Mouse (Mus musculus) megakaryocyte, embryonic 14.5 days (primary cell): ENCODE results near the gene Cpsf6. TPM values are rescaled to one million over a fixed set of nuclear protein-coding genes. Genes with fewer than 3 reads are reported as not detected.

ENCODE experiments used
- H3K27me3 ChIP-seq: replicated peaks from 2 replicates; pipeline ENCODE3; 2012; ENCODE audit warnings: inconsistent platforms
- H3K36me3 ChIP-seq: replicated peaks from 2 replicates; pipeline ENCODE3; 2012; ENCODE audit warnings: low read length, inconsistent platforms, mixed read lengths
- H3K4me1 ChIP-seq: 2 replicates; pipeline ENCODE4 v1.6.1; 2012; ENCODE audit warnings: inconsistent platforms
- H3K4me3 ChIP-seq: replicated peaks from 2 replicates; pipeline ENCODE3; 2012; ENCODE audit warnings: moderate library complexity, mild to moderate bottlenecking, inconsistent platforms
- H3K9me3 ChIP-seq: 2 replicates; pipeline ENCODE4 v1.6.1; 2012; ENCODE audit warnings: inconsistent platforms
- FLI1 ChIP-seq: IDR thresholded peaks from 2 replicates; pipeline ENCODE4 v1.6.1; 2012; ENCODE audit warnings: low read length, inconsistent platforms, mixed read lengths
- GATA1 ChIP-seq: IDR thresholded peaks from 3 replicates; pipeline ENCODE4 v1.6.1; 2012; ENCODE audit warnings: mixed read lengths, low read length, inconsistent platforms, borderline replicate concordance
- polyA plus RNA-seq: library from polyadenylated mRNA; stranded (reverse); fragments of >175 nt; gene quantifications from 2 replicates; pipeline ENCODE4 v1.2.3, GENCODE M21; 2012; ENCODE audit warnings: low replicate concordance; ENCODE audit not compliant: insufficient read depth

Gene Cpsf6
- polyA plus RNA-seq, 1 experiment, result 77.6 TPM

GRCm38 (mm10) chr10:117339241-117339640 is 40.6 kb downstream of the Cpsf6 start:
- H3K27me3 ChIP-seq, result no peaks in the 10 kb centered on the region
- no peaks in the 10 kb centered on the region for H3K9me3 ChIP-seq
- peaks cover 31% of the 10 kb centered on the region for H3K4me1 ChIP-seq
- no peak for TF ChIP-seq FLI1
- TF ChIP-seq GATA1, result no peak
- no peak overlapping the region for H3K4me3 ChIP-seq
- H3K36me3 ChIP-seq, result peaks cover 21% of the 10 kb centered on the region

GRCm38 (mm10) chr10:117337946-117338345 is 41.9 kb downstream of the Cpsf6 start:
- H3K4me1 ChIP-seq, result peaks cover 24% of the 10 kb centered on the region
- no peaks in the 10 kb centered on the region for H3K9me3 ChIP-seq
- H3K4me3 ChIP-seq, result no peak overlapping the region
- TF ChIP-seq GATA1, result no peak
- TF ChIP-seq FLI1, result no peak
- H3K36me3 ChIP-seq, result peaks cover 13% of the 10 kb centered on the region
- H3K27me3 ChIP-seq, result no peaks in the 10 kb centered on the region

DNA sequence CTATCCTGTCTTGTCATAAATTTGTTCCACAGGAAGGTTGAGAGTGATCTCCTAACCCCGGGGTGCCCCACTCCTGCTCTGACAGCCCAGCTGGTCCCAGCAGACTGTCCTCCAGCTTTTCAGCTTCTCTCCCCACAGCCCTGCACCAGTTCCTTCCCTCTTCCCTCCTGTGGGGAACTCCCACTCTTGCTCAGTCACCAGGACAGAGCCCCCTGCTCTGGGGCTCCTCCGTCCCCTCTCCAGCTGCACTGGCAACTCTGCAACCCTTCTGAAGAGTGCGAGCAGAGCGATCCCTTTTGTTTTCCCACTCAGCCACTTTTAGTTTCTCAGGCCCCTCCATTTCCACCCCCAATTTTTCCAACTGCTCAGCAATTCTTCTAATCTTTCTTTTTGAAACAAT is 44.2 kb downstream of the Cpsf6 start:
- H3K4me3 ChIP-seq, result no peak overlapping the region
- TF ChIP-seq GATA1 (no peak), FLI1 (no peak)
- peaks cover 4% of the 10 kb centered on the region for H3K36me3 ChIP-seq
- no peaks in the 10 kb centered on the region for H3K9me3 ChIP-seq
- peaks cover 15% of the 10 kb centered on the region for H3K4me1 ChIP-seq
- H3K27me3 ChIP-seq, result no peaks in the 10 kb centered on the region

DNA sequence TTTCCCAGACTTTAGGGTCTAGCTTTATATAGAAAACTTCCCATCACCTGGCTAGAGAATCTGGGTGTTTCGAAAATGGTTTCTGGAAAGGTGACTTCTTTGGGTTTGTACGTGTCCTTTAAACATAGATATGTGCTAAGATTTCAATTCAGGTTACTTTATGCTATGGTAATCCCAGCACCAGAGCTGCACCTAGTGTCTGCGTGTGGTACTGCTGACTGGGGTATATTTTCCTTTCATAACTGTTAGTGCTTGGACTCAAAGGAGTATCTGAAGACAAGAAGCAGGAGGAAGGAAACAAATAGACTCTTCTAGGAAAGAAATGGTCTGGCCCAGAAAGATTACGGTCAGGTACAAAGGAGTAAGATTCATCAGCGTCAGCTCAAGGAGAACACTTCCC is 49.3 kb downstream of the Cpsf6 start:
- Histone ChIP-seq H3K4me3 (peak overlapping the region; percentile 80), H3K9me3 (peaks cover 7% of the 10 kb centered on the region), H3K4me1 (peaks cover 21% of the 10 kb centered on the region), H3K27me3 (no peaks in the 10 kb centered on the region), H3K36me3 (peaks cover 6% of the 10 kb centered on the region)
- TF ChIP-seq FLI1, result no peak
- no peak for TF ChIP-seq GATA1

- Histone ChIP-seq H3K4me1 (peaks cover 25% of the 10 kb centered on the region), H3K9me3 (peaks cover 15% of the 10 kb centered on the region)
These were observed 56.0 kb downstream of the Cpsf6 start for GRCm38 (mm10) chr10:117323782-117324181.

GRCm38 (mm10) chr10:117322630-117323029 is 57.2 kb downstream of the Cpsf6 start:
- TF ChIP-seq GATA1, result no peak
- TF ChIP-seq FLI1, result no peak
- peaks cover 15% of the 10 kb centered on the region for H3K9me3 ChIP-seq
- H3K4me1 ChIP-seq, result peaks cover 21% of the 10 kb centered on the region
- H3K4me3 ChIP-seq, result no peak overlapping the region
- H3K36me3 ChIP-seq, result peaks cover 6% of the 10 kb centered on the region
- H3K27me3 ChIP-seq, result peaks cover 2% of the 10 kb centered on the region

More at GRCm38 (mm10) chr10:117323782-117324181, 56.0 kb downstream of the Cpsf6 start:
- Histone ChIP-seq H3K27me3 (peaks cover 2% of the 10 kb centered on the region), H3K36me3 (peaks cover 6% of the 10 kb centered on the region), H3K4me3 (no peak overlapping the region)
- no peak for TF ChIP-seq GATA1

DNA sequence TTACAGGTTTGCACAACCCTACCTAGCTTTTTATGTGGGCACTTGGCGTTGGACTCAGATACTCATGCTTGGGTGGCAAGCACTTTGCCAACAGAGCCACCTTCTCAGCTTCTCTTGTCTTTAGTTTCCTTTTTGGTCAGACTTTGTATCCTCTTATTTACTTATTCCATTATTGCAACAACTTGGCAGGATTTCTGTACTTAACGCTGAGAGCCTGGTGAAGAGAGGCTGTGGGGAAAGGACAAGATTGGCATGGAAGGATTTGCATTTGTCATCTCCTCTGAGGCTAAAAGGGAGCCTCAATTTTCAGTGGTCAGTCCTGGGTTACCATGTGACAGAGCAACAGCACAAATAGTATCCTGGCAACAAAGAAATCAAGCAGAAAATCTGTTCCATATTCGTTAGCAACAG is 59.2 kb downstream of the Cpsf6 start:
- H3K36me3 ChIP-seq, result no peaks in the 10 kb centered on the region
- peaks cover 8% of the 10 kb centered on the region for H3K9me3 ChIP-seq
- TF ChIP-seq FLI1 (no peak), GATA1 (no peak)

GRCm38 (mm10) chr10:117316391-117316790 is 63.4 kb downstream of the Cpsf6 start:
- TF ChIP-seq FLI1 (no peak), GATA1 (no peak)

More for the DNA sequence above, 59.2 kb downstream of the Cpsf6 start:
- Histone ChIP-seq H3K4me3 (no peak overlapping the region), H3K27me3 (peaks cover 8% of the 10 kb centered on the region), H3K4me1 (peaks cover 23% of the 10 kb centered on the region)

GRCm38 (mm10) chr10:117313133-117313532 is 66.7 kb downstream of the Cpsf6 start:
- Histone ChIP-seq H3K27me3 (peaks cover 6% of the 10 kb centered on the region), H3K9me3 (no peaks in the 10 kb centered on the region), H3K36me3 (no peaks in the 10 kb centered on the region), H3K4me1 (peaks cover 6% of the 10 kb centered on the region; the same call in 1 of the 2 replicates), H3K4me3 (no peak overlapping the region)
- TF ChIP-seq FLI1, result no peak
- no peak for TF ChIP-seq GATA1

More at GRCm38 (mm10) chr10:117316391-117316790, 63.4 kb downstream of the Cpsf6 start:
- peaks cover 13% of the 10 kb centered on the region for H3K4me1 ChIP-seq
- H3K27me3 ChIP-seq, result peaks cover 8% of the 10 kb centered on the region
- H3K4me3 ChIP-seq, result no peak overlapping the region
- H3K9me3 ChIP-seq, result no peaks in the 10 kb centered on the region
- H3K36me3 ChIP-seq, result no peaks in the 10 kb centered on the region

- H3K36me3 ChIP-seq, result no peaks in the 10 kb centered on the region
- H3K4me3 ChIP-seq, result no peak overlapping the region
- H3K9me3 ChIP-seq, result 0 out of 2 replicates have a peak, but pooled peaks cover under 1% of the 10 kb centered on the region
- TF ChIP-seq GATA1 (no peak), FLI1 (no peak)
- peaks cover 6% of the 10 kb centered on the region; the same call in 1 of the 2 replicates for H3K4me1 ChIP-seq
- H3K27me3 ChIP-seq, result peaks cover 6% of the 10 kb centered on the region
These were observed 67.6 kb downstream of the Cpsf6 start for GRCm38 (mm10) chr10:117312168-117312567.
